Mouse (Mus musculus) cerebellum, adult 11 months (tissue): ENCODE data around the gene Zzz3.
A peak's percentile ranks its signal among the peaks of the same experiment; 100 is the strongest.

ENCODE experiments used
- DNase-seq: peaks from one replicate; pipeline ENCODE4 v3.0.0; 2022

Gene Zzz3

DNA sequence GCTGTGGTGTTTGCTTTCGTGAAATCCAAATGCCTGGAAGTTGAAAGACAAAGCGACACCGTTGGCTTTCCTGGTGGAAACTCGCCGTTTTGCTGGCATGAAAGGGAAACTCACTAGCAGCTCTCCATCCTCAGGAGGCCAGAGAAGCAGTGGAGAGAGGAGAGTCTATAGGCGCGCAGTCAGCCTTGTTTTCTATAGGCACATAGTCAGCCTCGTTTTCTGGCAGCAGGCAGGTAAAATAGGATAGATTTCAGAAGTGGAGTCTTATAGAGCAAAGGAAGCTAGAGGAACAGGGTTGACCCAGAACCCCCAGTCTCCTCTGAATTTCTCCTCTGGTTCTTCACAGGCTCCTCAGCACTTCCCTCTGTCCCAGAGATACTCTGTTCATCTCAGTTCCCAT lies 72.8 kb downstream of the Zzz3 start:
- DNase-seq = no peak

DNA sequence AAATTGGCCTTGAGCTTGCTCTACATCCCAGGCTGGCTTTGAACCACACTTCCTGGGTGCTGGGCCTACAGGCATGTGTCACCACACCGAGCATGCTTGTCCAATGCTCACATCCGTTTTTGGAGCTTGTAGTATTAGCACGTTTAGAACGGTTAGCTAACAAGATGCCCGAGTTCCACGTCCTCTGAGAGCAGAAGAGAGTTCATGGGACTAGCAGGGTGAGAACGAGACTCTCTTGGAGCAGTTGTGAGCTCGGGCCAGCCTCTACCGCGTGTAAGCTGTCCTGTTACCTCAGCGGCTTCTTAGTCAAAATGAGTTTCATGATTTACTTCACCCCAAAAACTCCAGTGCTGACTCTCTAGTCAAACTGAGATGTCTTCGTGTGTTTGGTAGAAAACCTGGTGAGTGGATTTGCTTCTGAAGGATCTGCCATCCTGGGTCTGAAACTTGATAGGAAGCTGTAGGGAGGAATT lies 73.3 kb downstream of the Zzz3 start:
- no peak for DNase-seq

DNA sequence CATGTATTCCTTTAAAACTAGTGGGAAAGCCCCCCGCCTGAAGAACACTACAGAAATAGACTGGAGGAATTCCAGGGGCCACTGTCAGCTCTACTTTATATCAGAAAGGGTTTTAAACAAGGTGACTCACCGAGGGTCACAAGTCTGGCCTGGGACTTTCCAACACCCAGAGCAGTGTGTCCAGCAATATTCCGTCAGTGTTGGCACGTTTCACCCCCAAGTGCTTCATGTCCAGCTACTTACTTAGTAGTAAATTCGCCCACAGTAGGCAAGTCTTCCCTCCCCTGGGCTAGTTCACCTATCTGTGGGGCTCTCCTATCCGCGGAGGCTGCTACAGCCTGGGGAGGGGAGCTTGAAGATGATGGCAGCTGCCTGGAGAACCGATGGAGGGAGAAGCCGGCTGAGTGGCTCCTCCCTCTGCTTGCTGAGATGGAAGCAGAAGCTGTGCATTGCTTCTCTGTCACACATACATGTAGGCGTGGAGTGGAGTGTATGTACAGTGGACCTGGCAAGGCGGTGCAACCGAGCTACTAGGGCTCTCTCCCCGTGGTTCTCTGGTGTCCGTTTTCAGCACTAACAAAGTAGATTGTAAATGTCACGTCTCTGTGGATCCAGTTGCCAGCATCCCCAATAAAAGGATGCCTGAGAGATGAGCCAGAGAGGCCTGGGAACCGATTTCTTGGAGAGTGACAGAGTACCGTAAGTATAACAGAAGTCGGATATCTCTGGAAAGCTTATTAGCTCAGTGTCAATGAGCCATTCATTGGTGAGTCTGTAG lies 74.3 kb downstream of the Zzz3 start:
- no peak for DNase-seq

DNA sequence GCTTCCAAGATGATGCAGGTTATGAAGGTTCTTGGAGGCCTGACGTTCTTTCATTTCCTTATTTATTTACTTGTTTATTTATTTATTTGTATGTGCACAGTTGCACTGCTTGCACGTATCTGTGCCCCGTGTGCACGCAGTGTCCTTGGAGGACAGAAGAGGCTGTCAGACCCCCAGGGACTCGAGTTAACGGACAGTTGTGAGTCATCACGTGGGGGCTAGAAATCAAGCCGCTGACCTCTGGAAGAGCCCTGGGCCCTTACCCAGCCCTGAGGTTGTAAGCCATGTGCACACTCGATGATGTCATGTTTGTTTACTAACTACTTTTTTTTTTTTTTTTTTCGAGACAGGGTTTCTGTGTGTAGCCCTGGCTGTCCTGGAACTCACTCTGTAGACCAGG lies 75.1 kb downstream of the Zzz3 start:
- no peak for DNase-seq

DNA sequence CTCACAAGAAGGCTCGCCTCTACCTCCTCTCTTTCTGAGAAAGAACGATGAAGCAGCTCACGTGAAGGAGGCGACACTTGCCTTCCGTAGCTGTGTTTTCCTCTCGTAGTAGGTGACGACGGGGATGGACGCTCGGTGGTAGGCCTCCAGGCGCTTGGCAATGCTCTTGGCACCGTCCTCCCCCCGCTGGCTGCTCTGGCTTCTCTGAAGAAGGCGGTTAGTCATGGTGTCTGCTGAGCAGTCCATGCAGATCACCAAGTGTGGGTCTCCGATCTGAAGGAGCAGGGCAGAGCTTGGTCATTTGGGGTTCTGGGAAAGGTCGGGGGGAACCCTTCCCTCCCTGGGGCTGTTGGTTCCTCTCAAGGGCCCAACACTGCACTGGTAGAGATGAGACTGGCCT lies 77.4 kb downstream of the Zzz3 start:
- DNase-seq = no peak

DNA sequence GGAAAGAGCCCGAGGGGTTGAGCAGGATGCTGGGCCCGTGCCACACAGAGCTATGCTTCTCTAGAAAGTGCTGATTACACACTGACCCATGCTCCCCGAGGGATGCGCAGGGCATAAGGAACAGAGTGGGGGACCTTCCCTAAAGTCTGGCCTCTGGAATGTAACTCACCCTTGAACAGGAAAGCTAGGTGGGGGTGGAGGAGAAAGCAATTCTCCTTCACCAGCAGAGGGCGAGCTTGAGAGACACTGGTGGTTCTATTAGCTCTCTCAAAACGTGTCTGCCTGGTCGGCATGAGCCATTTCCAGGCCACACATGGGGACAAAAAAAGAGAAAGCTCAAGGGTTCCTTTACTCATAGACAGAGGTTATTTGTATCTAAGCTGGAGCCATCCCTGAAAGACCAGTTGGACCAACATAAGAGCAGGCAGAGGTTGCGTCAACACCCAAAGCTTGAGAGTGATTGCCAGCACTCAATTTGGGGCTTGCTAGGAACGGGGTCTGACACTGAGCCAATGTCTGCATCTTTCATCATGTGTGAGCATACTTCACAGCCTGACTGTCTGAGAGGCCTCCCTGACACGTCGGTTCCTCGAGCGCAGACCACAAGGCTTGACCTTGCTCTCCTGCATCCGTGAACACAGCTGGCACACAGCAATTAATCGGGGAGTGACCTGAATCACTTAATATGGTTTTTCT lies 79.5 kb downstream of the Zzz3 start:
- peak; percentile 11 for DNase-seq

DNA sequence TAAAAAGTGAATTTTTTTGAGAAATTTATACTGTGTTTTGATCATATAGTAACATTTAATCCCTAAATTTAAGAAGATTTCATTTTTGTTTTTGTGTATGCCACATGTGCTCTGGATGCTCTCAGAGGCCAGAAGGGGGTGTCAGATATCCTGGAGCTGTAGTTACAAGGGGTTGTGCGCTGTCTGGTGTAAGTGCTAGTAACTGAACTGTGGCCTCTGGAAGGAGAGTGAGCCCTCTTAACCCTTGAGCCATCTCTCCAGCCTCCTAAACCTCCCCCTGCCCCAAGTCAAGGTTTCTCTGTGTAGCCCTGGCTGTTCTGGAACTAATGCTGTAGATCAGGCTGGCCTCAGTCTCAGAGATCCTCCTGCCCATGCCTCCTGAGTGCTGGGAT lies 80.0 kb downstream of the Zzz3 start:
- no peak for DNase-seq

DNA sequence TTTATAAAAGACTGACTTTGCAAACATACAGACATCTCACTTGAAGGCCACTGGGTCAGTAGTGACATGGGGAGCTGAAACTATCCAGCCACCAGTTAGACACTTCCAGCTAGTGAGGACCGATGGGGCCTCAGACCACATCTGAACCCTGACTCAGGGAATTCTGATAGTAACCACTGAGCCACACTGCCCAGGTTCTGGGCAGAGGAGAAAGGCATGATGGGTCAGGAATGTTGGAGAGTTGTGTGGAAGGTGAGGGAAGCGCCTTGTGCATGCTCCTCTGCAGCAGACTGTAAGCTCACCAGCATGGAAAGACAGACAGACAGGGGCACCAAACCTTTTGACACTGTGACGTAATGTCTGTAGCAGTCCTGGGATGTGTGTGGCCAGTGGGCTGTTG lies 80.6 kb downstream of the Zzz3 start:
- no peak for DNase-seq

DNA sequence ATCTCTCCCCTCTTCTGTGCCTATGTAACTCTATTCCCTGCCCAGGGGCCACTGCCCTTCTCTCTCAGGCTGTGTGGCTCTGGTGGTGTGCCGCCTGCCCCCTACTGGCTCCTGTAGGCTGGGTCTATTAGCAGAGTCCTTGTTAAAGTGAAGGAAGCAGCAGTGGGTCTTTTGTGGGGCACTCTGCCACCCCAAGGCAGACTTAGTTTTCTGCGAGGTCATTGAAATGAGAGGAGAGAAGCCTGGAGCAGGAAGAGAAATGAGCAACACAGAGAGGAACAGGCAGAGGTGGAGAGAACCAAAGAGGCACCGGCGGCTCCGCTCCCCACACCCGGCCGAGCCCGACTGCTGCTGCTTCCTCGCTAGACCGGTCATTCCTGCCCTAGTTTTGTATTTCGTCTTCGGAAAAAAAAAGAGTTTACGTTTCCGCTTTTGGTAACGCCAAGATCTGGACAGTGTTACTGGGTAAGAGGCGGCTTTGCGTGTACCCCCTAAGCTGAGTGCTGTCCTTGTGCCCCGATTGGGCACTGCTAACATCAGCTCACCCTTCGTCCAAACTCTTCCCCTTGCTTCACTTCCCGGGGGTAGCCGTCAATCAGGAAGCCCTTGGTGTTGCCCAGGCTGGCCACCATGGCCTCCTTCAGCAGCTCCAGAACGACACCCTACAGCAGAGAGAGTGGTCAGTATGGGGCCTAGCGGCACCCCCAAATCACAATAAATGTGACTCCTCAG lies 82.7 kb downstream of the Zzz3 start:
- DNase-seq = peak; percentile 20

DNA sequence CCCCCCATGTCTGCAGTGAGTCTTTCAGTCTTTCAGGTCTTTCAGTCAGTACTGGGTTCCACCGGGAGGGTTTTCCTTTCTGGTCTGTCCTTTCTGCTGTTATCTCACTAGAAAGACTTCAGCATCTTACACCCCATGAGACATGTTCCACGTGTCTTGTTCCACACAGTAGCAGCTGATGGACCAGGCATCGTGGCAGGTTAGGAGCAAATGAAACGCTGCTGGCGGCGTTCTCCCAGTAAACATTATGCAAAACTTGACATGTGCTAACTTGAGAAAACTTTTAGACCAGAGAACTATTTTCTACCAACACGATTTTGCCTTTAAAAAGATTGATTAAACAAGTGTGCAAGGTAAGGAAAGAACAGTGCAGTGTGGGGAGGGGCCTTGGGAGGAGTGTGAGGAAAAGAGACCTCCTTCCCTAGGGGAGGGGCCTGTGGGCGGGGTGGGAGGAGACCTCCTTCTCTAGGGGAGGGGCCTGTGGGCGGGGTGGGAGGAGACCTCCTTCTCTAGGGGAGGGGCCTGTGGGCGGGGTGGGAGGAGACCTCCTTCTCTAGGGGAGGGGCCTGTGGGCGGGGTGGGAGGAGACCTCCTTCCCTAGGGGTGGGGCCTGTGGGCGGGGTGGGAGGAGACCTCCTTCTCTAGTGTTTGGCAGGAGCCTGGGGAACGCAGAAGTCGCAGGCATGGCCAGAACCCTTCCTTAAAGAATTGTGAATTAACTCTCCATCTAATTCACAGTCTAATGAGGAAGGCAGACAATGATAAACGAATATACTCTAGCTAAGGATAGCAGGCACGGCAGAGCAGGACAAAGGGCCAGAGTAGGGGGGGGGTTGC lies 83.5 kb downstream of the Zzz3 start:
- no peak for DNase-seq

DNA sequence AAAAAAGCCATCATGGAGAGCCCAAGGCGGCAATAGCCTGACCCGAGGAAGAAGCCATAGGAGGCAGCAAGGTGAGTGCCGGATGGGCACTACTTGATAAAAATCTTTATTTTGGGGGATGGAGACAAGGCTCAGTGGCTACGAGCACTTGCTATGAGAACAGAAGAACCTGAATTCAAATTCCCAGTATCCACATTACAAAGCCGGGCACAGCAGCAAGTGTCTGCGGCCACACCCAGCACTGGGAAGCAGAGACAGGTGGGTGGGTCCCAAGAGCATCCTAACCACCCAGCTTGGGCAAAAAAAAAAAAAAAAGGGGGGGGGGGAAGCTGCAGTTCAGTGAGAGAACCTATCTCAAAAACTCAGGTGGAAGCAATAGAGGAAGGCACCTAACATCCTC lies 85.1 kb downstream of the Zzz3 start:
- no peak for DNase-seq

DNA sequence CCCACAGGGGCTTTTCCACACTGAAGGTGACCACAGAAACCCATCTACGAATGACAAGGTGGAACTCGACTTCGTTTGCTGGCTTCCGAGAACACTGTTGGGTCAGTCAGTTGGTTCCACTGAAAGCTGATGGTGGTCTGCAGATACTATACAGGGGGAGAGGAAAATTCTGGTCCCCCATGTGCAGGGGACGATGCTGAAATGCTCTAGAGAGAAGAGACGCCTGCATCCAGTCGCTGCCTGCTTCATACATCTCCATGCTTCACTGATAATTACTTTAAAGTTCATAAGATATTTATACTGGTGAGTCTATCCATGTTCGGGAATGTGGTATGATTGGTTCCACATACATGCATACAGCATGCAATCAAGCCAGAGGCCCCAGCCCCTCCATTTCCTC lies 86.9 kb downstream of the Zzz3 start:
- DNase-seq = no peak

DNA sequence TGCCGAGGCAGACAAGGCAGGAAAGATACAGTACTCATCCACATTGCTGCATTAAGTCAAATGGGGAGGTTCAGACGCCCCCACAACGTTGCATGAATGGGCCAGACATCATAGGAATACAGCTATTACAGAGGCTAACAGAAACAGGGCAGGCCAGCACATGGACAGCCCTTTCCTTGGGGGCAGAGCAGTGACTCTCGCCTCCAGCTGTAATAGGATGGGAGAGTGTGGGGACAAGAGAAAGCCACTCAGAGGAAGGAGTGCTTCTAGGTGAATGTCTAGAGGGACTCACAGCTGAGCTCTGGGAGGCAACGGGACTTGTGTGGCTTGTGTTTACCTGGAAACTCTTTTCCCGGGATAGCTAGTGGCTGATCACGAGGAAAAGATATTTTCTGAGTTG lies 88.5 kb downstream of the Zzz3 start:
- DNase-seq = no peak

DNA sequence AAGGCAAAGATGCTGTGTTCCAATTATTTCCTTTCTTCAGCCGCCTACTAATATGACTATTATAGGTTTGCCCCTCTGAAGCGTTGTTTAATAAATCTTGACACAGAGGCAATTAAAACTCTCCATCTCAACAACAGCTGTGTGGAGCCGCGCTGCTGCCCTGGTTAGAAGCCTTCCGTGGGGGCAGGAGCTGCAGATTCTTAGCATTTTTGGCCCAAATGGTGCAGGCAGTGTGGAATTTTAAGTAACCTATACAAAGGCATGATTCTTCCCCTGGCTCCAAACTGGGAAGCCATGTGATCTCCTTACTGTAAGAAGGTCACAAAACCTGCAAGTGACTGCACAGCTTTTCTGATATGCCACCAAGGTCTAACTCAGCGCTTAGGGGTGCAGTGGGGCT lies 88.9 kb downstream of the Zzz3 start:
- DNase-seq = no peak

DNA sequence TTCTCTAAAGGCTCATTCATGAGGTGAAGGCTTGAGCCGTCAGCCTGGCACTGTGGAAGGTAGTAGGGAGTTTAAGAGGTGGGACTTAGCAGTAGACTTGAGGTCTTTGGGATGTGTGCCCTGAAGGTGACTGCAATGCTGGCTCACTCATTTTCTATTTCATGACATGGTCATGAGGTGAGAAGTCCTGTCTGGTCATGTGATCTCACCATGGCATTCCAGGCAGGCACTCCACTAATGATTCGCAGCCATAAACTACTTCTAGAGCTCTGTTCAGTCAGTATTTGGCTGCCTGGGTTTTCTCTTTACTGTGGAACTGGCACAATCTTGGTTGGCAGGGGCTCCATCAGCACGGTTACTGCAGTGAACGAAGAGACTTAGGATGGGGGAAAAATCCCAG lies 93.7 kb downstream of the Zzz3 start:
- DNase-seq = no peak

DNA sequence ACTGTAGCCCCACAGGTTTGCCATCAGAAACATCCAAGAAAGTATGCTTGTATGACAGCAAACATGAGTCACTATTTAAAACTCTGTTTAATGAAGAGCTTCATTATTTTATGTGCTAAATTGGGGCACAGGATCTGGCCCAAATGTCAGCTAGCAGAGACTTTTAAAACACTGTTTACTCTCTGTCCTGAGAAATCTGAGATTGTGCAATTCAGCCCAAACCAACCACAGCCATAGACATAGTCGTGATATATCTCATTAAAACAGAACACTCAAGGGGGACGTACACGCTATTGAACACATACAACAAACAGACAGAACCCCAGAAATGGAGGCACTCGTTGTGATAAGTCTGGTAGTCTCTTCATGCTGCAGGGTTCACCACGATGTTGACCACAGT lies 95.2 kb downstream of the Zzz3 start:
- DNase-seq = no peak

DNA sequence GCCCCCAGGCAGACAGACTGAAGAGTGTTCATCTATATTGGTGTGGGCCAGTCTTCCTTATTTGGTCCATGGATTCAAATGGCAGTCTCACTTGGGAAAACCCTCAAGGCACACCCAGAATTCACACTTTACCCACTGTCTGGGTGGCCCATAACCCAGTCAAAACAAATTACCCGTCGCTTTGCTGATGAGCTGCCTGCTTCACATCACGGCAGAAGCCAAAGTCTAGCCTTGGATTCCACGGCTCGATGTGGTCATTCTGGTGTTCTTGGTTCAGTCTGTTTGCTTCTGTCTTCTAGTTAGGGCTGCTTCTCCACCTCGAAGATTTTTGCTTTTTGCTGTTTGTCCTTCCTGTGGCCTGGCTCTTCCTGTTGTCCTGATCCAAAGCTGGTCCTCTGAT lies 97.0 kb downstream of the Zzz3 start:
- DNase-seq = no peak

DNA sequence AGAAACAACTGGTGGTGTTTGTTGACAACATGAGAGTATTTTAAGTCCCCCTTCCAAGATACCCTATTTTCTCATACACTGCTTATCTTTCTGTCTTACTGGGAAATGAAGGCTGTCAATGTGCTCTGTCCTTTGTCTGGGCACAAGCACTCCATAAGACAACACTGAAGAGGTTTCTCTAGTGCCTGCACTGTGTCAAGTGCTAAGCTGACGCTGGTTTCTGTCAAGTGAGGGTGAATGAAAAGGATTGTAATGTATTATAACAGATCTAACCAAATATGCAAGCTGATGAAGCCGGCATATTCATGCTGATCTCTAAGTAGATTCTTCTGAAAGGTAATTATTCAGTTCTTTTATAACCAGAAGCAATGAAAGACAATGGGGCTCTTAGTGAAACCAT lies 98.5 kb downstream of the Zzz3 start:
- DNase-seq = no peak

DNA sequence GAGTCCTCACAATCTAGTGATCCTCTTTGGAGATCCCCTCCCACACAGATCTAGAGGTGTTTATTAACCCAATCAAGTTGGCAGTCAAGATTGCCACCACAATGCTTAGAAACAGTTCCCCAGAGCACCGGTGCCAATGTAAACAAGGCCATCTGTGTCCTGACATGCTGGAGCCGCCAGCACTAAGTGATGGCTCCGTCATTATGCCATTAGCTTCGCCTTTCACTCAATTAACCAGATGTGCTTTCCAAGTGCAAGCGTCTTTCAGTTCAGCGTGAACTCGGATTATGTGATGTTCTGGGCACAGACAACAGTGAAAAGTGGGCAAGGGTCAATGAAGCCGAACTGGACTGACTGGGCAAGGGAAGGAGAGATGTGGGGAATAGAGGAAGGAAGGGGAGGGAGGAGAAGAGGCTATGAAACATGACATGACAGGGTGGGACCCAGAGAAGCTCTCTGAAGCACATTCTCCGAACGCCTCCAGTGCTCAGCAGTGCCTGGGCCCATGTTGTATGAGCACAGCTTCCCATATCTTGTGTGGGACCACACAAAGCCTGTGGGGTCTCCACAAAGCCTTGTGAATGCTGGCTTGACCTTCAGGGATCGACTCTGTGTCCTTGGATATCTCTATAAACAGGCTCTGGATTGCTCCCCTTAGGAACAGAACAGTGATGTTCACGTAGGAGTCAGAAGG lies 99.5 kb downstream of the Zzz3 start:
- no peak for DNase-seq

DNA sequence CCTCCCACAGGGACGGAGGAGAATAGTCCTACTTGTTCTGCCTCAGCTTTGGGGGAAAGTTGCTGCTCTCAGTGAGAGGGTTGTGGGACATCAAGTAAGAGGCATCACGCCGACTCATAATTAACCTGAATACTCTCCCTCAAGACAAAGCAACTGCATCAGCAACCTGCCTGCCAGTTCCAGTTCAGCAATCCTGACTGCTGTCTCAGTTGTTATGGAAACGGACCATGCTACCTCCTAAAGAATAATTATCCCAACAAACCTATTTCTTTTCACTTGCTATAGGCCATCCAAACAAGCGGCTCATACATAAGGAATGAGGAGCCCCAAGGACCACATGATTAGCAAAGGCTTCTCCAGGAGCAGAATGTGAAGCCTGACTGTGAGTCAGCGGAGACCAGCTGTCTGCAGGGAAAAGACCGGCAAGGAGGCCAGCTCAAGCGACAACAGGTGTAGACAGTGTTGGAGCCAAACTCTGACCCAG lies 100.2 kb downstream of the Zzz3 start:
- no peak for DNase-seq

DNA sequence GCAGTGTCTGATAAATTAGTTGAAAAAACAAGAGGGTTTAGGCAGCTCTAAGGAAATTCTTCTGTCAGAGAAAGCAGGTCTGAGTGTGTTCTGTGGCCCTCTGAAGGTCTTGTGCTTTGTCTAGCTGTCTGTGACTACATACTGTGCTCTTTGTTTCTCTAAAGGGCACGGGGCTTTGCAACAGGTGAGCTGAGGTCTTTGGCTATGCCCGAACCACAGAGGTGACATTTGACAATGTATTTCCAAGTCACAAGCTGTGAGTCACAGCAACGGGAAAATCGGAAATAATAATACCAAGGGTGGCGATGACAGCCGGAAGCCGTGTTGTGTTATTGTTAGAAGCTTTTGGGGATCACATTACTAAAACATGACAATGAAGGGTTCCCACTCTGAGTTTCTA lies 101.8 kb downstream of the Zzz3 start:
- no peak for DNase-seq

DNA sequence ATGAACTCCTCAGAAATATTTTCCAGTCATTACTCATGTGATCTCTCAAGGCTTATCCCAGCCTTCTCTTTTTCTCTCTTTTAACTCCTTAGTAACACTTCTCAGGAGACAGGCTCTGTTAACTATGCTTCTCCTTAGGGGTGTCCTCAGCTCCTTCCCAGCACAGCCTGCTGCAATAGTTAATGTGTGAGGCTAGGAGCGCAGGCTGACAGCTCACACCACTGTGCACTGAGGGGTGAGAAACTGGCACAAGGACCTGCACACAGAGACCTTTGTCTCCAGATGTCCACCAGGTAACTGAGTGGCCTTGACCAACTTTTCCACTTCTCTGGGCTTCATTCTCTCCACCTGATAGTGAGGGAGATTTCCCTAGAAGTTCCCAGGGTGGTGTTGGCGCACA lies 102.6 kb downstream of the Zzz3 start:
- DNase-seq = no peak
